Mouse (Mus musculus): ENCODE measurements around the gene Cyp2f2. TPM values are rescaled to one million over a fixed set of nuclear protein-coding genes. Genes with fewer than 3 reads are reported as not detected.

Gene Cyp2f2
- polyA plus RNA-seq (2012; rRNA removed) = 0.05 TPM in 1 of 2 replicates, not detected in the other

- TF ChIP-seq CTCF (IDR thresholded peaks at IDR 0.05; ENCODE audit: borderline replicate concordance, extremely low read depth, insufficient read depth, insufficient read length) (no peak), POLR2A (IDR thresholded peaks at IDR 0.05; ENCODE audit: borderline replicate concordance, extremely low read depth, insufficient read depth, insufficient read length, poor library complexity, severe bottlenecking) (no peak)
- no peak for DNase-seq (ENCODE audit: low read depth)
Measured at GRCm38 (mm10) chr7:27119676-27120075, at the start of gene Cyp2f2. Gene Cyp2f2, plus strand, starts transcription at chr7:27119909.

DNA sequence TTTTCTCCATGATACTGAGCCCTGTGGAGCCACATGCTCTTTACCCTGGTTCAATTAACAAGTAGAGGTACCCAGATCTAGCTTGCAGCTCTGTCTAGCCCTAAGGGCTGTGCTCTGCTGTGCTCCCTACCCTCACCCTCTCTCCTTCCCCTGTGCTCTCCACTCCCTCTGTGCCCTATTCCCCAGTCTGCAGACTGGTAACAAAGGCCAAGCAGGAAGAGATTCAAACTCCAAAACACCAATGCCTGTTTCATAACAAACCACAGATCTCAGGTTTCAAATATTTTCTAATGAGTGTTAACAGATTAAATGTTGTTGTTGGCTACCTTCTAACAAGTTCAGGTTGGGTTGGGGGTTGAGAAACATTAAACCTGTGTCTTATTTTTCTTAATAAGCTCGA is 41.1 kb upstream of the Cyp2f2 start:
- no peak for TF ChIP-seq CTCF (IDR thresholded peaks at IDR 0.05; ENCODE audit: borderline replicate concordance, extremely low read depth, insufficient read depth, insufficient read length)
- TF ChIP-seq POLR2A (IDR thresholded peaks at IDR 0.05; ENCODE audit: borderline replicate concordance, extremely low read depth, insufficient read depth, insufficient read length, poor library complexity, severe bottlenecking) = no peak
- no peak for DNase-seq (ENCODE audit: low read depth)

- no peak for TF ChIP-seq POLR2A (IDR thresholded peaks at IDR 0.05; ENCODE audit: borderline replicate concordance, extremely low read depth, insufficient read depth, insufficient read length, poor library complexity, severe bottlenecking)
- no peak for TF ChIP-seq CTCF (IDR thresholded peaks at IDR 0.05; ENCODE audit: borderline replicate concordance, extremely low read depth, insufficient read depth, insufficient read length)
- DNase-seq (ENCODE audit: low read depth) = no peak
Measured at GRCm38 (mm10) chr7:27081625-27082024, 38.1 kb upstream of the Cyp2f2 start.

- TF ChIP-seq CTCF (IDR thresholded peaks at IDR 0.05; ENCODE audit: borderline replicate concordance, extremely low read depth, insufficient read depth, insufficient read length) (no peak), POLR2A (IDR thresholded peaks at IDR 0.05; ENCODE audit: borderline replicate concordance, extremely low read depth, insufficient read depth, insufficient read length, poor library complexity, severe bottlenecking) (no peak)
- DNase-seq (ENCODE audit: low read depth) = no peak
Measured at GRCm38 (mm10) chr7:27091039-27091438, 28.7 kb upstream of the Cyp2f2 start.

GRCm38 (mm10) chr7:27092038-27092703 is 27.5 kb upstream of the Cyp2f2 start:
- no peak for TF ChIP-seq POLR2A (IDR thresholded peaks at IDR 0.05; ENCODE audit: borderline replicate concordance, extremely low read depth, insufficient read depth, insufficient read length, poor library complexity, severe bottlenecking)
- TF ChIP-seq CTCF (IDR thresholded peaks at IDR 0.05; ENCODE audit: borderline replicate concordance, extremely low read depth, insufficient read depth, insufficient read length) = no peak
- no peak for DNase-seq (ENCODE audit: low read depth)

DNA sequence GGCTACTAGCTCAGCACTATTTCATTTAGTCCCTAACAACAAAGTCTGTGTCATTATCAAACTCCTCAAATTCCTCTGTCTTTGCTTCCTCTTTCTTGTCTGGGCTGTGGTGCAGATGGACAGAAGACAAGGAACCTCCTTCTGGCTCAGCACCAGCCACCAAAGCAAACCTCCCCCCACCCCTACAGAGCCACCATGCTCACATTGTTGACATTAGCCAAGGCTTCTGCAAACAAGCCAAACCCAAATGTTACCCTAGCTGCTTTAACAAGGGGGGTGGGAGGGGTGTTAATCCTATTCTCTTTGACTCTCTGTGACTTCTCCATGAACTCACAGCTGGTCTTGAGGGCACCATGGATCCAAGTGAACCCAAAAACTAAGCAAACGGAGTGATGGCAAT is 26.8 kb upstream of the Cyp2f2 start:
- no peak for TF ChIP-seq POLR2A (IDR thresholded peaks at IDR 0.05; ENCODE audit: borderline replicate concordance, extremely low read depth, insufficient read depth, insufficient read length, poor library complexity, severe bottlenecking)
- TF ChIP-seq CTCF (IDR thresholded peaks at IDR 0.05; ENCODE audit: borderline replicate concordance, extremely low read depth, insufficient read depth, insufficient read length) = no peak
- DNase-seq (ENCODE audit: low read depth) = no peak

DNA sequence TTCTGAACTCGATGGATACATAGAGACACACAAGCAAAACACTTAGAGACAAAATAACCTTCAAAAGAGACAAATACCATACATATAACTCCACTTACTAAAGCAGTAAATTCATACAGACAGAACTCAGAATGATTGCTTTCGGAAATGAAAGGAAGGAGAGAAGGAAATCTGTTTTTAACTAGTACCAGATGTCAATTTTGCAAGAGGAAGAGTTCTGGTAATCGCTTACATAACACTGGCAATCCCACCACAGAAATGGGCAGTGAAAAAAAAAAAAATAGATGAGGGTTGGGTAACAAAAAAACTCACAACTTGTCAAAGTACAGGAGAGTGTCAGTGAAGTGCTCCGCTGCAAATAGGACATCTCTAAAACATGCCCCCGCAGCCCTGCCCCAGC is 14.8 kb upstream of the Cyp2f2 start:
- no peak for DNase-seq (ENCODE audit: low read depth)
- TF ChIP-seq CTCF (IDR thresholded peaks at IDR 0.05; ENCODE audit: borderline replicate concordance, extremely low read depth, insufficient read depth, insufficient read length) (no peak), POLR2A (IDR thresholded peaks at IDR 0.05; ENCODE audit: borderline replicate concordance, extremely low read depth, insufficient read depth, insufficient read length, poor library complexity, severe bottlenecking) (no peak)

DNA sequence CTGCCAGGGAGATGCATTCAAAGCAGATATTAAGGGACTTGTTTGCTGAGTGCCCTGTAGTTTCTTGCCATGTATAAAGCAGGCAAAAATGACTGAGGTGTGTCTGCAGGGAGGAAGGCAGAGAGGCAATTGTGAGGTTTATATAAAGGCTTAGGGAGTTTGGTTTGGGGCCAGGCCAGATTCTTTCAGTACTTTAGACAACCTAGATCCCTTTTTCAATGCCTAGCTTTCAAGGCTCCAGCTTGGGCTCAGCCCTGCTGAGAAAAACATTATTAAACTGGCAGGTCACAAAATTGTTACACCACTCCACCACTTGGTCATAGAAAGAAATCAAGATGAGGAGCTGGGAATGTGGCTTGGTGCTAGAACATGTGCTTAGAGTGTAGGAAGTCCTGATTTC is 9.4 kb upstream of the Cyp2f2 start:
- TF ChIP-seq POLR2A (IDR thresholded peaks at IDR 0.05; ENCODE audit: borderline replicate concordance, extremely low read depth, insufficient read depth, insufficient read length, poor library complexity, severe bottlenecking) (no peak), CTCF (IDR thresholded peaks at IDR 0.05; ENCODE audit: borderline replicate concordance, extremely low read depth, insufficient read depth, insufficient read length) (no peak)
- DNase-seq (ENCODE audit: low read depth) = no peak

DNA sequence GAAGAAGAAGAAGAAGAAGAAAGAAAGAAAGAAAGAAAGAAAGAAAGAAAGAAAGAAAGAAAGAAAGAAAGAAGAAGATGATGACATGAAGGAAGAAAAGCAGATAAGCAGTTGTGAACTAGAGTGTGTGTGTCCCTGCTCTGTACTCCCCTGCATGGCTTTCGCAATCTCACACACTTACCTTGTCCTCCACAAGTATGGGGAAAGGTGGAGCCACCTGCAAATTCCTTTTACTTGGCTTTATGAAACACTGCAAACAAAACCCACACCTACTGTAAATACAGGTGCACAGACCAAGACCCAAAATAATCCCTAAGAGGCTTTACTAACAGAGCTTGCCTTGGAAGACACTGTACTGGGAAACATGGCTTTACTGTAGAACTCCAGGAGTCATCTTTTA is 8.7 kb upstream of the Cyp2f2 start:
- TF ChIP-seq CTCF (IDR thresholded peaks at IDR 0.05; ENCODE audit: borderline replicate concordance, extremely low read depth, insufficient read depth, insufficient read length) (no peak), POLR2A (IDR thresholded peaks at IDR 0.05; ENCODE audit: borderline replicate concordance, extremely low read depth, insufficient read depth, insufficient read length, poor library complexity, severe bottlenecking) (no peak)
- no peak for DNase-seq (ENCODE audit: low read depth)

- DNase-seq (ENCODE audit: low read depth) = no peak
- TF ChIP-seq CTCF (IDR thresholded peaks at IDR 0.05; ENCODE audit: borderline replicate concordance, extremely low read depth, insufficient read depth, insufficient read length) (no peak), POLR2A (IDR thresholded peaks at IDR 0.05; ENCODE audit: borderline replicate concordance, extremely low read depth, insufficient read depth, insufficient read length, poor library complexity, severe bottlenecking) (no peak)
Measured at GRCm38 (mm10) chr7:27111987-27112386, 7.7 kb upstream of the Cyp2f2 start.

DNA sequence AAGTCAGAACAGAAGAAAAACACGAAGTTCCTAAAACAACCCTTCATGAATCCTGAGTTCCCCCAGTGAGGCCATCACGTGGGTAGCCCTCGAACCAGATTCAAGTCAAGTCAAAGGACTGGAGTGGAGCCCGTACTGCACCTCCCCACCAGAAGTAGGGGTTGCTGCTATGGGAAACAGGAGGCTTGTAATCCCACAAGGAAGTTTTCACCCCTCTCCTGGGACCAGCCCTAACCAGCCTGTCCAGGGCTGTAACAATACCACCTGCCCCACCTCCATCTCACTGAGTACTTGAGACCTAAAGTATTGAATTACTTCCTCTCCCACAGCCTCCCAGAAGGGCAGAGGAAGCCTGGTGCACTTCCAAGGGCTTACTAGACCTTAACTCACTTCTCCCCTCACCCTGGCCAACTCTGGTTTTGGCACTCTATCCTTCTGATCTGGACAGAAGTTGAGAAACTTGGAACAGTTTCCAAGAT is 1.6 kb upstream of the Cyp2f2 start:
- no peak for DNase-seq (ENCODE audit: low read depth)
- no peak for TF ChIP-seq POLR2A (IDR thresholded peaks at IDR 0.05; ENCODE audit: borderline replicate concordance, extremely low read depth, insufficient read depth, insufficient read length, poor library complexity, severe bottlenecking)
- TF ChIP-seq CTCF (IDR thresholded peaks at IDR 0.05; ENCODE audit: borderline replicate concordance, extremely low read depth, insufficient read depth, insufficient read length) = no peak

GRCm38 (mm10) chr7:27124305-27124832 is 4.7 kb downstream of the Cyp2f2 start:
- DNase-seq (ENCODE audit: low read depth) = no peak
- TF ChIP-seq CTCF (IDR thresholded peaks at IDR 0.05; ENCODE audit: borderline replicate concordance, extremely low read depth, insufficient read depth, insufficient read length) (no peak), POLR2A (IDR thresholded peaks at IDR 0.05; ENCODE audit: borderline replicate concordance, extremely low read depth, insufficient read depth, insufficient read length, poor library complexity, severe bottlenecking) (no peak)
